Mouse (Mus musculus) small intestine, adult 2 months (tissue): ENCODE data around the gene Wrap53. TPM values are rescaled to one million over a fixed set of nuclear protein-coding genes. Genes with fewer than 3 reads are reported as not detected.
A peak's percentile ranks its signal among the peaks of the same experiment; 100 is the strongest.

Experiments used
- H3K27ac ChIP-seq: fragments of 200-500 bp; 2 replicates; pipeline ENCODE4 v1.5.1; 2012; ENCODE audit warnings: low read depth, low read length, control low read depth, inconsistent platforms; ENCODE audit not compliant: insufficient read depth
- H3K27me3 ChIP-seq: fragments of 200-500 bp; 2 replicates; pipeline ENCODE4 v1.6.1; 2012; ENCODE audit warnings: mild to moderate bottlenecking, moderate library complexity, low read length, inconsistent platforms; ENCODE audit not compliant: control insufficient read depth, insufficient read depth
- H3K36me3 ChIP-seq: fragments of 200-500 bp; 2 replicates; pipeline ENCODE4 v1.6.1; 2012; ENCODE audit warnings: mild to moderate bottlenecking, low read length, control low read depth, inconsistent platforms; ENCODE audit not compliant: control insufficient read depth, insufficient read depth
- H3K4me1 ChIP-seq: fragments of 200-500 bp; 2 replicates; pipeline ENCODE4 v1.6.1; 2012; ENCODE audit warnings: low read length, inconsistent platforms, mixed read lengths; ENCODE audit not compliant: control insufficient read depth, insufficient read depth, insufficient read length
- H3K4me3 ChIP-seq: fragments of 200-500 bp; 2 replicates; pipeline ENCODE4 v1.5.1; 2012; ENCODE audit warnings: low read depth, mild to moderate bottlenecking, control low read depth, inconsistent platforms, low read length, moderate library complexity
- CTCF ChIP-seq: fragments of 200-500 bp; IDR thresholded peaks from 2 replicates; pipeline ENCODE4 v1.5.1; 2012; ENCODE audit warnings: low read depth, mild to moderate bottlenecking, control low read depth, inconsistent platforms, low read length, moderate library complexity, mixed read lengths; ENCODE audit not compliant: insufficient replicate concordance, insufficient read length; ENCODE audit errors: extremely low read depth
- POLR2A ChIP-seq: fragments of 200-500 bp; IDR thresholded peaks from 2 replicates; pipeline ENCODE4 v1.6.1; 2012; ENCODE audit warnings: low read depth, mild to moderate bottlenecking, control low read depth, inconsistent platforms, low read length, moderate library complexity
- WGBS: fragments of 180-500 bp; shearing (Covaris S2); methylation state at CpG from one replicate; pipeline ENCODE4 v1.1.7; 2018; 5-methylcytosine and 5-hydroxymethylcytosine counted together
- polyA plus RNA-seq: library from polyadenylated mRNA; depleted of rRNA; stranded (reverse); fragments of >200 nt; gene quantifications from 2 replicates; pipeline ENCODE4 v1.2.3, GENCODE M21; 2012

Gene Wrap53
- polyA plus RNA-seq, 1 experiment, result 20.2 TPM

DNA sequence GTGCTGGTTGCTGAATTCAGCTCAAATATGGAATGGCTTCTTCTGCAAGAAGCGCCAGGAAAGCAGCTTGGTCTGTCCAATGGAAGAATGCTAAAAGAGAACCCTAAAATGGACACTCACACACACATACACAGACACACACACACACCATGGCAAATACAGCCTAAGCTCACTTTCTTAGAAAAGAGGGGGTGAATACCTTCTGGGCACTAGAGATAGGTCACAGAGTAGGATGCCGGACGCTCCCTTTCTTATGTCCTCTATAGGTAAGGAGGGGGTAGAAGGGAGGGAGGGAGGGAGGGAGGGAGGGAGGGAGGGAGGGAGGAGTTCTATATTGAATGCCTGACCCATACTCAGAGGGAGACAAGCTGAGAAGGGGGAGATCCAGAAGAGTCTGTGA, 28.5 kb upstream of the Wrap53 start:
- TF ChIP-seq CTCF (no peak), POLR2A (no peak)
- Histone ChIP-seq H3K27me3 (peaks cover 12% of the 10 kb centered on the region), H3K4me3 (no peak overlapping the region), H3K27ac (no peak overlapping the region), H3K36me3 (no peaks in the 10 kb centered on the region), H3K4me1 (peaks cover 11% of the 10 kb centered on the region)
- WGBS, result 81% methylated on average over 3 of the region's 3 CpGs

DNA sequence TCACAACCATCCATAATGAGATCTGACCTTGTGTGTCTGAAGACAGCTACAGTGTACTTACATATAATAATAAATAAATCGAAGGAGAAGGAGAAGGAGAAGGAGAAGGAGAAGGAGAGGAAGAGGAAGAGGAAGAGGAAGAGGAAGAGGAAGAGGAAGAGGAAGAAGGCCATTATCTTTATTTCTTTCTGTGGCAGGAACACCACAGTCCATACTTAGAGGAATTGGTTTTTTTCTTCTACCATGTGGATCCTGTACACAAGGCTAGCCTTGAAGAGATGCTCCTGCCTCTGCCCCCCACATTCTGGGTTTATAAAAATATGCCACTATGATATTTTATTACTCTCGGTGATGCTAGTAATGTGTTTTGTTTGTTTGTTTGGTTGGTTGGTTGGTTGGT, 26.8 kb upstream of the Wrap53 start:
- no peak for TF ChIP-seq POLR2A
- TF ChIP-seq CTCF, result no peak
- 81% methylated on average over 2 of the region's 2 CpGs for WGBS
- no peak overlapping the region for H3K27ac ChIP-seq
- no peak overlapping the region for H3K4me3 ChIP-seq
- H3K36me3 ChIP-seq, result no peaks in the 10 kb centered on the region
- H3K27me3 ChIP-seq, result peaks cover 12% of the 10 kb centered on the region
- peaks cover 11% of the 10 kb centered on the region for H3K4me1 ChIP-seq

DNA sequence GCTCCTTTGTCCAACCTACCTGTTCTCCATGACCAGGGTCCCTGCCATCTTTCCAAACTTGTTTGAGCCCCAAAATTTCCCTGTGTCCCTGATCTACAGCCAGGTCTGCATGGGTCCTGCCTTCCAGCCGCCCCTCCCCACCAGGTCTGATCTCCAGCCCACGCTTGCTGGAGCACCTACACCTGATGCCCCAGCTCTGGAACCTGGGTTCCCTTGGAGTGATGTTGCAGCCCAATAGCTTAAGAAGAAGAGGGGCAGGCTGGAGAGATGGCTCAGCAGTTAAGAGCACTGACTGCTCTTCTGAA, 26.4 kb upstream of the Wrap53 start:
- Histone ChIP-seq H3K4me1 (peaks cover 11% of the 10 kb centered on the region), H3K27ac (no peak overlapping the region), H3K4me3 (no peak overlapping the region), H3K36me3 (no peaks in the 10 kb centered on the region), H3K27me3 (peaks cover 12% of the 10 kb centered on the region)
- WGBS, result 77% methylated on average over 2 of the region's 2 CpGs
- TF ChIP-seq CTCF (no peak), POLR2A (no peak)

DNA sequence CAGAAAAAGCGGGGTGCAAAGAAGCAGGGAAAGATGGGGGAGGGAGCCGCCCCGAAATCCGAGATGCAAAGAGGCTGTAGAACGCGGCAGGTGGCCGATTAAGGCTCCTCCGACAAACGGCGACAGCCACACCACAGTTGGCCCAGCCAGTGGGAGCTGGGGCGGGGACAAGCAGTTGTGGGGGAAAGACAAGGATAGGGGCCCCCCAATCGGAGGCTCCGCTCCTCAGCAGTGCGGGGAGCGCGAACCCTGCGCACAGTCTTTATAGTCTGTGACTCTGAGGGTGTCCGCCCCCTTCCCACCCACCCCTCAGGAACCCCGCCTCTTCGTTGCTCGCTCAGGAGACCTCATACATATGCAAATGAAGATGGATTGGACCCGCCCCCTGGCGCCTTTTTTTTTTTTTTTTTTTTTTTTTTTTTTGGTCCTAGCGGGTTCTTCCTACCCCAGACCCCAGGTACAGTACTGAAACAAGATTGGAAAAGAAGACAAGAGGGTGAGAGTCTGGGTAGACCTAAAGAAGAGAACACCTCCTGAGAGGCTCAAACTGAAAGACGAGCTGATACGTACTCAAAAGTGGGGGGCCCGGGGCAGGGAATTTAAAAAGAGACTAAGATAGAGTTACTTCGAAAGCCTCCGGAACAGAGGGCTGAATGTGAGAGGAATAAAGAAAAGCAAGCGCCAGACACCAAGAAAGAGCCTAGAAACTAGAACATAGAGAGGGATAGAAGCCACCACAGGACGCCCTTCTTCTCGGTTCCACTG, 25.9 kb upstream of the Wrap53 start, which contains the start of gene Atp1b2:
Atp1b2 (minus strand) TSS at position 217 of the 765 bp plus-strand sequence.
- 3% methylated on average over 32 of the region's 32 CpGs for WGBS
- H3K27ac ChIP-seq, result no peak within 1 kb of the TSS
- peak within 1 kb of the TSS; percentile 68 for H3K4me3 ChIP-seq
- peaks cover 12% of the 10 kb centered on the region for H3K27me3 ChIP-seq
- TF ChIP-seq POLR2A (peak; percentile 75; the same call in 1 of the 2 replicates), CTCF (0 out of 2 replicates have a peak, but pooled peaks have one; percentile 0)
- peaks cover 11% of the 10 kb centered on the region for H3K4me1 ChIP-seq
- H3K36me3 ChIP-seq, result no peaks in the 10 kb centered on the region

DNA sequence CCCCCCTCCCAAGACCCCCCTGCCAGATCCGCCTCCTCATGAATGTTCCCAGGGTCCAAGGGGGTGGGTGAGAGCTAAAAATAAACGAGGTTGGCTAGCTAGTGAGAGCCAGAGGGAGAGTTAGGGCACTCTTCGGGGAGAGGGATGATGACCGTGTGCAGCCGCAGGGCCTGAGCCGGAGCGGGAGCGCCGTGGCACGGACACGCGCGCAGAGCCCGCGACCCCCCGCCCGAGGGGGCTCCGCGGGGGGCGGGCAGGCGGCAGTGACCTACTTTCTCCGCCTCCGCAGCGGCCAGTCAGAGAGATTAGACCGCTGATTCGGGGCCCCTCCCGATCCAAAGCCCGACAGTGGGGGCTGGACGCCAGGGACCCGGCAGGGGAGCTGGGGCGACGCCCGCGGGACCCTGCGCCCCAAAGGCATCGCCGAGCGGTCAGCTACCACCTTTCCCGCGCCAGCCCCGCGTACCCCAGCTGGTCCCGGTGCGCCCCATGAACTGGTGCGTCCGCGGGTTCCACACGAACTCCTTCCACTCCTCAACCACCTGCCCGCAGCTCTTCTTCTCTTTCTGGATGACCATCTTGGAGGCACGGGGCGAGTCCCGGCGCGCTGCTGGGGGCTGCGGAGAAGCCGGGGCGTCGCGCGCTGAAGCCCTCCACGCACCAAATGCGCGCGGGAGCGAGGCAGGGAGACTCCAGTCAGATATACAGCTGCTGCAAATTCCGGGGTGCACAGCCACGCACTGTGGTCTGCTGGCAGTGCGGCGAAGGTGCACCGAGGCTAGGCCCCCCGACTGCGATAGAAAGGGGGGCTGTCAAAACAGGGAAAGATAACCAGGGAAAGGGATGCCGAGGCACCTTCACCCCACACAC, 25.0 kb upstream of the Wrap53 start:
- WGBS, result 1% methylated on average over 73 of the region's 73 CpGs
- peaks cover 11% of the 10 kb centered on the region for H3K4me1 ChIP-seq
- no peak overlapping the region for H3K27ac ChIP-seq
- H3K27me3 ChIP-seq, result peaks cover 12% of the 10 kb centered on the region
- H3K4me3 ChIP-seq, result peak overlapping the region; percentile 68
- no peaks in the 10 kb centered on the region for H3K36me3 ChIP-seq
- TF ChIP-seq CTCF (no peak), POLR2A (no peak)

DNA sequence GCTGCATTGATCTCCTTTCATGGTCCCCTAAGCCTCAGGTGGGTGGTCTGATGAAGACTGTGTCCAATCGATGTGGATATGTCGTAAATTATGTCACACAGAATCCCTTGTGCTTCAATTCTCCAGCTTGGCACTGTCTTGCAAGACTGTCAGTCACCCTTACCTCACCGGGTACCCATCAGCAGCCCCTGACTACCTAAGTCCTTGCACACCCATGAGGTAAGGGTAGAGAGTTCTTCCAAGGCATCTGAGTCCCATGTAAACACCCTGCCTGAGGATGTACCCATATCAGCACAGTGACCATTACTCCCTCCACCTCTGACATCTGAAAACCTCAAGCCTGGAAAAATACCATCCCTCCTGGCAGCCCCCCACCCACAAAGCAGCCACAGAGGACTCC, 24.3 kb upstream of the Wrap53 start:
- no peak overlapping the region for H3K4me3 ChIP-seq
- peaks cover 11% of the 10 kb centered on the region for H3K4me1 ChIP-seq
- no peaks in the 10 kb centered on the region for H3K36me3 ChIP-seq
- H3K27ac ChIP-seq, result no peak overlapping the region
- TF ChIP-seq CTCF (no peak), POLR2A (no peak)
- H3K27me3 ChIP-seq, result peaks cover 12% of the 10 kb centered on the region
- WGBS, result 63% methylated on average over 3 of the region's 3 CpGs

DNA sequence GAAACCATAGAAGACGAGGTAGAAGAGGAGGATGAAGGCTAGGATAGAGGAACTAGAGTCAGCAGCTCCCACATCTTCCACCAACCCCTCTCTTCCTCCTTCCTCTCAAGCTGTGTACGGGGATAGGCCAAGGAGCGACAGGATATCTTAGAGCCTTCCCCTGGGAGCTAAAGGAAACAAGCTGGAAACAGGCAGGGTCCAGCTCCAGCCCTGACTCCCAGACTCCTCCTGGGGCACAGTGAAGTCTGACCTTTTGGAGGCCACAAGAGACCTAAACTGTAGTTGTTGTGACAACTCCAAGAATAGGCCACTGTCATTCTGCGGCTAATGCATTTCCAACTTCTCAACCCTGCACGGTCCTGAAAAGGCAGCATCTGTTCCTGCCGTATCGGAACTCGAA, 23.5 kb upstream of the Wrap53 start:
- peaks cover 12% of the 10 kb centered on the region for H3K27me3 ChIP-seq
- no peak for TF ChIP-seq POLR2A
- TF ChIP-seq CTCF, result no peak
- no peak overlapping the region for H3K4me3 ChIP-seq
- H3K36me3 ChIP-seq, result no peaks in the 10 kb centered on the region
- H3K27ac ChIP-seq, result no peak overlapping the region
- H3K4me1 ChIP-seq, result peaks cover 11% of the 10 kb centered on the region
- WGBS, result 85% methylated on average over 8 of the region's 8 CpGs
